Mouse (Mus musculus) fibroblast of lung, adult 2 months (primary cell): ENCODE results near the gene Stx8.

Experiments used
- DNase-seq: peaks from one replicate; pipeline ENCODE4 v3.0.0-alpha.2; 2011; ENCODE audit warnings: low read depth

Stx8 gene

GRCm38 (mm10) chr11:68089426-68089825 lies 123.4 kb downstream of the Stx8 start:
- no peak for DNase-seq

- DNase-seq, result no peak
Observed at GRCm38 (mm10) chr11:68089885-68090592, 124.0 kb downstream of the Stx8 start.

- peak; percentile 88 for DNase-seq
Observed at GRCm38 (mm10) chr11:68091975-68092759, 126.2 kb downstream of the Stx8 start.

- no peak for DNase-seq
Observed at GRCm38 (mm10) chr11:68101598-68101997, 135.6 kb downstream of the Stx8 start.

- no peak for DNase-seq
Observed at GRCm38 (mm10) chr11:68103480-68103879, 137.5 kb downstream of the Stx8 start.

- DNase-seq, result no peak
Observed at GRCm38 (mm10) chr11:68106053-68106452, 140.1 kb downstream of the Stx8 start.

- no peak for DNase-seq
Observed at GRCm38 (mm10) chr11:68113454-68114100, 147.6 kb downstream of the Stx8 start.

- no peak for DNase-seq
Observed at GRCm38 (mm10) chr11:68114202-68114601, 148.2 kb downstream of the Stx8 start.

- no peak for DNase-seq
Observed at GRCm38 (mm10) chr11:68116157-68116556, 150.2 kb downstream of the Stx8 start.

- DNase-seq, result no peak
Observed at GRCm38 (mm10) chr11:68117878-68118660, 152.1 kb downstream of the Stx8 start.

- no peak for DNase-seq
Observed at GRCm38 (mm10) chr11:68118679-68119078, 152.7 kb downstream of the Stx8 start.

- no peak for DNase-seq
Observed at GRCm38 (mm10) chr11:68119136-68119535, 153.1 kb downstream of the Stx8 start.

- DNase-seq, result no peak
Observed at GRCm38 (mm10) chr11:68121260-68121659, 155.3 kb downstream of the Stx8 start.

GRCm38 (mm10) chr11:68121660-68122059 lies 155.7 kb downstream of the Stx8 start:
- no peak for DNase-seq

GRCm38 (mm10) chr11:68126071-68126470 lies 160.1 kb downstream of the Stx8 start:
- no peak for DNase-seq

- DNase-seq, result no peak
Observed at GRCm38 (mm10) chr11:68134494-68134893, 168.5 kb downstream of the Stx8 start.

- DNase-seq, result no peak
Observed at GRCm38 (mm10) chr11:68135350-68135749, 169.4 kb downstream of the Stx8 start.

- no peak for DNase-seq
Observed at GRCm38 (mm10) chr11:68136687-68137086, 170.7 kb downstream of the Stx8 start.

GRCm38 (mm10) chr11:68142296-68142695 lies 176.3 kb downstream of the Stx8 start:
- DNase-seq, result no peak

GRCm38 (mm10) chr11:68144235-68145065 lies 178.5 kb downstream of the Stx8 start:
- DNase-seq, result no peak

- no peak for DNase-seq
Observed at GRCm38 (mm10) chr11:68145066-68145585, 179.1 kb downstream of the Stx8 start.
